Mouse (Mus musculus) cortical plate, adult 2 months (tissue): ENCODE measurements around the gene Hkdc1. TPM values are rescaled to one million over a fixed set of nuclear protein-coding genes. Genes with fewer than 3 reads are reported as not detected.

Experiments
- H3K27ac ChIP-seq: fragments of 200-500 bp; 2 replicates; pipeline ENCODE4 v1.5.1; 2012; ENCODE audit warnings: low read length, control low read depth, inconsistent platforms; ENCODE audit not compliant: insufficient read depth
- H3K4me1 ChIP-seq: fragments of 200-500 bp; 2 replicates; pipeline ENCODE4 v1.6.1; 2011; ENCODE audit warnings: low read length; ENCODE audit not compliant: control insufficient read depth, insufficient read depth
- H3K4me3 ChIP-seq: fragments of 200-500 bp; 2 replicates; pipeline ENCODE4 v1.5.1; 2011; ENCODE audit warnings: mild to moderate bottlenecking, low read length, control low read depth; ENCODE audit not compliant: insufficient read depth
- CTCF ChIP-seq: fragments of 200-500 bp; IDR thresholded peaks from 2 replicates; pipeline ENCODE4 v1.5.1; 2011; ENCODE audit warnings: mild to moderate bottlenecking, control low read depth, low read length; ENCODE audit not compliant: insufficient read depth; ENCODE audit errors: extremely low read depth
- POLR2A ChIP-seq: fragments of 200-500 bp; IDR thresholded peaks from 2 replicates; pipeline ENCODE4 v1.6.1; 2011; ENCODE audit warnings: mild to moderate bottlenecking, low read length, control low read depth; ENCODE audit not compliant: insufficient read depth; ENCODE audit errors: extremely low read depth
- polyA plus RNA-seq: library from polyadenylated mRNA; depleted of rRNA; stranded (reverse); fragments of >200 nt; gene quantifications from 2 replicates; pipeline ENCODE4 v1.2.3, GENCODE M21; 2012; rRNA removed

The Hkdc1 gene
- polyA plus RNA-seq, 1 experiment: 18.6 TPM

DNA sequence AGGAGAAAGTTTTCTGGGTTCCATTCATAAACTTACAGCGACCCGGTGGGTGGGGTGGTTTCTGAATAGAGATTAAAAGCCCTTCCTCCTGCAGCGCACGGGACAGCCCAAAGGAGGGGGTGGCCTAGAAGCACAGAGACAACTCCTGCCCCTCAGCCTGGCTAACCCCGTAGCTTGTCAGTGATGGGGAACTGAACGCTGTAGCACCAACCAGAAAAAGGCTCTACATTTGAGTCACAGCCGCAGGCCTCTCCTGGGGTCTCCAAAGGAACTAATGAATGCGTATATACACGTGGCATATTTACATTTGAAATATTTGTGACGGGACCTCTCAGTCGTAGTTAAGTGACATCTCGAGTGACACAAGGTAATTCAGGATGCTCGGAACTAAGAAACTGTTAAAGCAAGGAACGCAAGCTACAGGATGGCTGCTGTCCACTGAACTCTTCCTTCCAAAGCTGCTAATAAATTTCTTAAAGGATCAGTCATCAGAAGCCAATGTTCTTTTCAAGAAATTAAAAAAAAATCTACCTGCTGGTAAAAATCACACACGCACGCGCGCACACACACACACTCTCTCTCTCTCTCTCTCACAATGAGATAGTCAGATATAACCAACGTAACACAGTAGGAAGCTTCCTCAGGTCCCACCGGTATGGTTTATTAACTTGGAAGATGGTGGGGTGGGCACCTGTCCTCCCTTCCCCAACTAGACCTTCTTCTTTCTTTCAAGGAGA, 87.4 kb downstream of the Hkdc1 start:
- peaks cover 12% of the 10 kb centered on the region for H3K4me1 ChIP-seq
- TF ChIP-seq CTCF: no peak
- TF ChIP-seq POLR2A: no peak
- no peak overlapping the region for H3K4me3 ChIP-seq
- no peak overlapping the region for H3K27ac ChIP-seq

DNA sequence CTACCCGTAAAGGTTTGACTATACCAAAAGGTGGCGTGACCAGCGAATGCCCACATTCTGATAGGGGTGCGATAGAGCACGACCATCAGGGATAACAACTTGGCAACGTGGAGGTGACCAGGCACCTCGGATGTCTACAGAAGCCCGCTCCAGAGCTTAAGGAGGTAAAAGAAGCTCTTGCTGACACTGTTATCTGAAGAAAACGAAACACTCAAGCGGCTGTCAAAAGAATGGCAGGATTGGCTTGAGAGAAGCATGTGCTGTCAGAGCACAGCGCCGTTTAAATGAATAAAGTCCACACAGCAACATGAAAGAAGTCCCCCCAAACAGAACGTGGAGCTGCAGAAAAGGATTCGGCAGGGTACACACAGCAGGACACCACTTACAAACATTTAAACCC, 89.0 kb downstream of the Hkdc1 start:
- TF ChIP-seq CTCF (no peak), POLR2A (no peak)
- Histone ChIP-seq H3K4me1 (peaks cover 12% of the 10 kb centered on the region), H3K27ac (no peak overlapping the region), H3K4me3 (no peak overlapping the region)

Other genes starting within 250 kb of the Hkdc1 start
- gene Tspan15, start 191.2 kb downstream of the Hkdc1 start, polyA plus RNA-seq: 26.6 and 26.9 TPM in 2 replicates
- 0.31 and 0.42 TPM in 2 replicates for gene Tacr2, start 170.1 kb downstream of the Hkdc1 start, polyA plus RNA-seq
- gene Hk1, start 42.6 kb downstream of the Hkdc1 start, polyA plus RNA-seq: 223 and 232 TPM in 2 replicates
- gene 4930507D05Rik, start 27.0 kb upstream of the Hkdc1 start, polyA plus RNA-seq: 1.2 and 1.3 TPM in 2 replicates
- 30.2 and 32.2 TPM in 2 replicates for gene Supv3l1, start 27.2 kb upstream of the Hkdc1 start, polyA plus RNA-seq
- gene Vps26a, start 64.3 kb upstream of the Hkdc1 start, polyA plus RNA-seq: 41.1 and 41.7 TPM in 2 replicates
- 13.7 and 15.8 TPM in 2 replicates for gene Srgn, start 105.0 kb upstream of the Hkdc1 start, polyA plus RNA-seq
- 141 and 142 TPM in 2 replicates for gene Kif1bp, start 156.0 kb upstream of the Hkdc1 start, polyA plus RNA-seq
- 16.0 and 17.4 TPM in 2 replicates for gene Ddx21, start 179.8 kb upstream of the Hkdc1 start, polyA plus RNA-seq
- gene Ddx50, start 228.7 kb upstream of the Hkdc1 start, polyA plus RNA-seq: 77.5 and 78.3 TPM in 2 replicates